13 mouse cellular contexts compared by ENCODE assay signal in the genomic region with DNA sequence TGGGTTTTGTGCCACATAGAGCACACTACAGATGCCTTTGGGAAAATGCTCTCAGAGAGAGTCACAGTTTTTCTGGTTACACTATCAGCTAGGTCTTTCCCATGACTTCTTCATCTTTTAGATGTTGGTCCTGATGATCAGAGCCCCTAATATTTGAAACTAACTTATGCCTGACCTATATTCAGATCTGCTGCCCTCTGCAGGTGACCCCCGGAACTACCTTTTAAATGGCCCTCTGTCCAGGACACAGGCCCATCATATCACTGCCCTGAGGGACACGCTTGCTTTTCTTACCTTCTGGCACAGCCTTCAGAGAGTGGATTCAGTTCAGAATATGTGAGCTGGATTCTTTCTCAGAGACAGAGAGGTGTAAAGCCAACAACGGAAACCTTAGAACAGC. TPM values are rescaled to one million over a fixed set of nuclear protein-coding genes. Genes with fewer than 3 reads are reported as not detected.
A peak's percentile ranks its signal among the peaks of the same experiment; 100 is the strongest.
DNase-seq lines count a peak whose midpoint lies in the region; ATAC-seq and TF ChIP-seq lines count a peak whose summit lies in the region.
"Had no signal": no experiment of that assay in that cellular context is flagged by ENCODE, and none has a peak within 500 bp of the region (broad histone marks: within the 10 kb centered on the region; RNA-seq: fewer than 3 reads in every experiment).

No protein-coding gene starts in this region.

- H3K79me2 ChIP-seq in liver, adult 2 months (ENCODE audit: control insufficient read depth, insufficient read depth, low read length), result no peaks in the 10 kb centered on the region

- no peaks in the 10 kb centered on the region for H3K27me3 ChIP-seq in forebrain, postnatal 0 days (ENCODE audit: insufficient read depth, low read length)
- no peaks in the 10 kb centered on the region for H3K27me3 ChIP-seq in forebrain, embryonic 16.5 days (replicated peaks; ENCODE audit: control insufficient read depth, insufficient read depth, low read length)
- no peaks in the 10 kb centered on the region for H3K27me3 ChIP-seq in liver, adult 2 months (ENCODE audit: control insufficient read depth, insufficient read depth, low read length)
- H3K27me3 ChIP-seq in Patski, result no peaks in the 10 kb centered on the region
- H3K27me3 ChIP-seq in limb, embryonic 11.5 days (ENCODE audit: control insufficient read depth, insufficient read depth, low read length), result no peaks in the 10 kb centered on the region
- H3K27me3 ChIP-seq: lung, embryonic 15.5 days had no signal

- H3K4me2 ChIP-seq in forebrain, postnatal 0 days (ENCODE audit: low read depth), result no peak overlapping the region
- no peak overlapping the region for H3K4me2 ChIP-seq in forebrain, embryonic 16.5 days (ENCODE audit: low read length)
- no peak overlapping the region for H3K4me2 ChIP-seq in limb, embryonic 11.5 days (ENCODE audit: low read depth, severe bottlenecking)
- H3K4me2 ChIP-seq: lung, embryonic 15.5 days had no signal

- CTCF ChIA-PET in Patski (lab: Charles Lee), result interaction anchor here (0.7 to 0.9 kb wide), 2 partner anchors 13 to 19 kb away, joined by 3 to 4 read pairs; no protein-coding TSS in a partner anchor

- no peak for TF ChIP-seq POLR2A in liver, adult 2 months (IDR thresholded peaks at IDR 0.05; ENCODE audit: extremely low read depth, insufficient read depth, low read length)

- in situ Hi-C loops in Patski (cut with MboI; ENCODE audit: low pct_unique_long_range_greater_than_20kb), result no loop called here

- no peak for ATAC-seq in forebrain, postnatal 0 days
- no peak for ATAC-seq in forebrain, embryonic 16.5 days
- no peak for ATAC-seq in Patski
- ATAC-seq in limb, embryonic 11.5 days (ENCODE audit: insufficient number of reproducible peaks, low FRiP score, low TSS enrichment, low read depth), result no peak
- ATAC-seq in activated CD4-positive, CD25-positive, alpha-beta regulatory T cell, adult 4 months, result no peak

- no peak overlapping the region for H3K27ac ChIP-seq in forebrain, postnatal 0 days (ENCODE audit: low read depth, low read length)
- H3K27ac ChIP-seq in forebrain, embryonic 16.5 days (ENCODE audit: low read length), result no peak overlapping the region
- H3K27ac ChIP-seq in liver, adult 2 months (replicated peaks; ENCODE audit: insufficient read depth, low read depth, low read length), result no peak overlapping the region
- no peak overlapping the region for H3K27ac ChIP-seq in limb, embryonic 11.5 days (replicated peaks; ENCODE audit: low read depth, low read length)
- H3K27ac ChIP-seq: lung, embryonic 15.5 days had no signal

- POLR2A ChIA-PET in Patski (lab: Charles Lee), result no interaction called here

- no peaks in the 10 kb centered on the region for H3K36me3 ChIP-seq in forebrain, postnatal 0 days (ENCODE audit: insufficient read depth)
- no peaks in the 10 kb centered on the region for H3K36me3 ChIP-seq in forebrain, embryonic 16.5 days (ENCODE audit: control insufficient read depth, insufficient read depth)
- no peaks in the 10 kb centered on the region for H3K36me3 ChIP-seq in liver, adult 2 months (ENCODE audit: control insufficient read depth, insufficient read depth, low read length)
- H3K36me3 ChIP-seq in limb, embryonic 11.5 days (ENCODE audit: control insufficient read depth, insufficient read depth, low read length), result no peaks in the 10 kb centered on the region
- H3K36me3 ChIP-seq: lung, embryonic 15.5 days had no signal

- no peaks in the 10 kb centered on the region for H3K9me3 ChIP-seq in forebrain, postnatal 0 days (ENCODE audit: low read length)
- H3K9me3 ChIP-seq in forebrain, embryonic 16.5 days (ENCODE audit: control insufficient read depth, low read length), result no peaks in the 10 kb centered on the region
- no peaks in the 10 kb centered on the region for H3K9me3 ChIP-seq in limb, embryonic 11.5 days (ENCODE audit: control insufficient read depth, low read length)
- H3K9me3 ChIP-seq: lung, embryonic 15.5 days had no signal

- 69% methylated on average over 3 of the region's 3 CpGs for WGBS in forebrain, postnatal 0 days
- WGBS in forebrain, embryonic 16.5 days, result 73% methylated on average over 3 of the region's 3 CpGs
- WGBS in liver, adult 2 months, result 79% methylated on average over 3 of the region's 3 CpGs
- 65% methylated on average over 3 of the region's 3 CpGs for WGBS in limb, embryonic 11.5 days

- H3K9ac ChIP-seq in forebrain, postnatal 0 days, result no peak overlapping the region
- no peak overlapping the region for H3K9ac ChIP-seq in forebrain, embryonic 16.5 days (replicated peaks; ENCODE audit: low read depth, low read length)
- no peak overlapping the region for H3K9ac ChIP-seq in liver, adult 2 months (ENCODE audit: low read depth, low read length)
- H3K9ac ChIP-seq in limb, embryonic 11.5 days (ENCODE audit: low read length), result no peak overlapping the region
- H3K9ac ChIP-seq: lung, embryonic 15.5 days had no signal

- TF ChIP-seq CTCF in forebrain, postnatal 0 days (IDR thresholded peaks at IDR 0.05; ENCODE audit: low read depth), result peak; percentile 10; the same call in 1 of the 2 replicates
- peak; percentile 32; the same call in 1 of the 2 replicates for TF ChIP-seq CTCF in liver, adult 2 months (IDR thresholded peaks at IDR 0.05; ENCODE audit: low read depth, low read length)
- TF ChIP-seq CTCF in Patski (IDR thresholded peaks at IDR 0.05), result peak; percentile 49

- no peak overlapping the region for H3K4me3 ChIP-seq in forebrain, postnatal 0 days (ENCODE audit: low read depth, low read length)
- no peak overlapping the region for H3K4me3 ChIP-seq in forebrain, embryonic 16.5 days (replicated peaks; ENCODE audit: low read length)
- H3K4me3 ChIP-seq in liver, adult 2 months (ENCODE audit: insufficient read depth, low read depth, low read length), result no peak overlapping the region
- H3K4me3 ChIP-seq in limb, embryonic 11.5 days (ENCODE audit: low read depth, low read length), result no peak overlapping the region
- H3K4me3 ChIP-seq: lung, embryonic 15.5 days had no signal

- H3K4me1 ChIP-seq in forebrain, postnatal 0 days (ENCODE audit: insufficient read depth), result no peaks in the 10 kb centered on the region
- no peaks in the 10 kb centered on the region for H3K4me1 ChIP-seq in forebrain, embryonic 16.5 days (replicated peaks; ENCODE audit: control insufficient read depth, insufficient read depth, low read length)
- peaks cover 2% of the 10 kb centered on the region; the same call in 1 of the 2 replicates for H3K4me1 ChIP-seq in liver, adult 2 months (ENCODE audit: control insufficient read depth, insufficient read depth, low read length)
- H3K4me1 ChIP-seq in limb, embryonic 11.5 days (ENCODE audit: control insufficient read depth, insufficient read depth, low read length), result no peaks in the 10 kb centered on the region
- H3K4me1 ChIP-seq: lung, embryonic 15.5 days had no signal

- no peak for DNase-seq in forebrain, postnatal 0 days
- no peak for DNase-seq in liver, adult 2 months (ENCODE audit: extremely low read depth, low read depth, low spot score)
- no peak for DNase-seq in liver
- no peak for DNase-seq in Patski (ENCODE audit: low read depth, low spot score)
- peak; percentile 40 for DNase-seq in limb, embryonic 11.5 days (ENCODE audit: low spot score)
- no peak for DNase-seq in thymus, postnatal 25 days
- DNase-seq: gastrocnemius, postnatal 25 days; heart, postnatal 10 days; midbrain, embryonic 14.5 days; thymus, postnatal 36 days had no signal

RNA-seq across cellular contexts. Expression of a gene that starts 48.3 kb away (rescaled TPM):
- total RNA-seq in forebrain, postnatal 0 days (2014; rRNA removed), result 0.23 and 0.43 TPM in 2 replicates
- polyA plus RNA-seq in forebrain, postnatal 0 days (2015; fragmentation: Nextera tagmentation; extraction: Ambion mirVana), result 0.33 and 0.46 TPM in 2 replicates
- 0.13 and 0.27 TPM in 2 replicates for polyA plus RNA-seq in forebrain, embryonic 16.5 days (2015; fragmentation: Nextera tagmentation; extraction: Ambion mirVana)
- total RNA-seq in liver, adult 2 months (2014; rRNA removed), result 76.6 and 90.1 TPM in 2 replicates
- polyA plus RNA-seq in liver, adult 2 months (2012; rRNA removed), result 38.3 and 40.9 TPM in 2 replicates
- polyA plus RNA-seq in Patski (2021), result 0.09 TPM
- polyA plus RNA-seq in limb, embryonic 11.5 days (2014; fragmentation: Nextera tagmentation; extraction: Ambion mirVana), result 0.28 and 0.52 TPM in 2 replicates
- polyA plus RNA-seq in activated CD4-positive, CD25-positive, alpha-beta regulatory T cell, adult 4 months (2017; shearing (Covaris generic)), result not detected
- polyA plus RNA-seq: midbrain, embryonic 14.5 days had no signal

Comparison
In these comparisons a context has a peak if more than half of its experiments do, and no peak if none do; other contexts are left out.
1. RNA of a gene that starts 48.3 kb away (polyA plus RNA-seq): 38.3 to 40.9 TPM in liver, adult 2 months; 0.33 to 0.46 TPM in forebrain, postnatal 0 days, 0.28 to 0.52 TPM in limb, embryonic 11.5 days, 0.13 to 0.27 TPM in forebrain, embryonic 16.5 days, 0.09 TPM in Patski (single experiment) and not detected in activated CD4-positive, CD25-positive, alpha-beta regulatory T cell, adult 4 months; every median in the first group is over 10 times any median in the second.
2. Peak in every context shown above with its lines, with median percentiles within 50 percentile points of each other: CTCF ChIP-seq.